Mouse (Mus musculus) left cerebral cortex, postnatal 4 days (tissue): ENCODE results near the gene Orc5. TPM values are rescaled to one million over a fixed set of nuclear protein-coding genes. Genes with fewer than 3 reads are reported as not detected.
"Not testable (repeated sequence)": the region's sequence is repeated elsewhere in the genome, so short reads cannot be mapped to it uniquely, and the experiment has no call there.

Experiments
- DNase-seq: peaks from one replicate; pipeline ENCODE4 v3.0.0-alpha.2; 2022
- intact Hi-C: fragments of 180-260 bp; cut with DNase I; formaldehyde crosslinking; loops from one replicate; pipeline ENCODE4 v1.15.1; 2025
- total RNA-seq, 2 experiments: library from RNA; stranded (reverse); gene quantifications; 2 replicates each; pipeline ENCODE4 v1.2.3; 2021

Gene Orc5
- total RNA-seq, 2 experiments from 2014 or later = 22.7 to 24.4 TPM

- intact Hi-C loops = loop anchor here (10.0 kb wide), 1 partner anchor 682 kb away; no protein-coding TSS in a partner anchor
- no peak for DNase-seq
Observed at GRCm38 (mm10) chr5:22542676-22543075, 7.6 kb downstream of the Orc5 start.

GRCm38 (mm10) chr5:22538996-22539600 is 11.1 kb downstream of the Orc5 start:
- DNase-seq = no peak
- intact Hi-C loops = no loop called here

GRCm38 (mm10) chr5:22536695-22537094 is 13.5 kb downstream of the Orc5 start:
- DNase-seq = no peak
- intact Hi-C loops = no loop called here

- intact Hi-C loops = no loop called here
- DNase-seq = no peak
Observed at GRCm38 (mm10) chr5:22532571-22532970, 17.7 kb downstream of the Orc5 start.

GRCm38 (mm10) chr5:22522612-22523011 is 27.6 kb downstream of the Orc5 start:
- peak; percentile 37 for DNase-seq
- intact Hi-C loops = no loop called here

GRCm38 (mm10) chr5:22519708-22520107 is 30.5 kb downstream of the Orc5 start:
- no peak for DNase-seq
- intact Hi-C loops = loop anchor here (5.0 to 10.0 kb wide), 3 partner anchors 587 to 737 kb away; no protein-coding TSS in a partner anchor

GRCm38 (mm10) chr5:22515745-22516144 is 34.5 kb downstream of the Orc5 start:
- not testable (repeated sequence) for DNase-seq
- intact Hi-C loops = loop anchor here (5.0 to 10.0 kb wide), 3 partner anchors 583 to 733 kb away; no protein-coding TSS in a partner anchor

GRCm38 (mm10) chr5:22514231-22514630 is 36.0 kb downstream of the Orc5 start:
- intact Hi-C loops = loop anchor here (10.0 kb wide), 1 partner anchor 699 kb away; no protein-coding TSS in a partner anchor

GRCm38 (mm10) chr5:22512579-22512978 is 37.6 kb downstream of the Orc5 start:
- intact Hi-C loops = loop anchor here (10.0 kb wide), 1 partner anchor 698 kb away; no protein-coding TSS in a partner anchor

More at GRCm38 (mm10) chr5:22514231-22514630, 36.0 kb downstream of the Orc5 start:
- not testable (repeated sequence) for DNase-seq

GRCm38 (mm10) chr5:22511824-22512223 is 38.4 kb downstream of the Orc5 start:
- intact Hi-C loops = loop anchor here (10.0 kb wide), 1 partner anchor 697 kb away; no protein-coding TSS in a partner anchor
- DNase-seq = no peak

More at GRCm38 (mm10) chr5:22512579-22512978, 37.6 kb downstream of the Orc5 start:
- DNase-seq = not testable (repeated sequence)

- intact Hi-C loops = no loop called here
Observed at GRCm38 (mm10) chr5:22508560-22508959, 41.7 kb downstream of the Orc5 start.

GRCm38 (mm10) chr5:22499437-22499836 is 50.8 kb downstream of the Orc5 start:
- intact Hi-C loops = no loop called here
- no peak for DNase-seq

More at GRCm38 (mm10) chr5:22508560-22508959, 41.7 kb downstream of the Orc5 start:
- no peak for DNase-seq

GRCm38 (mm10) chr5:22491088-22491487 is 59.1 kb downstream of the Orc5 start:
- DNase-seq = no peak
- intact Hi-C loops = no loop called here

GRCm38 (mm10) chr5:22489091-22489490 is 61.1 kb downstream of the Orc5 start:
- DNase-seq = peak; percentile 33
- intact Hi-C loops = no loop called here

GRCm38 (mm10) chr5:22486601-22487206 is 63.5 kb downstream of the Orc5 start:
- intact Hi-C loops = no loop called here
- DNase-seq = peak; percentile 90

GRCm38 (mm10) chr5:22485764-22486163 is 64.5 kb downstream of the Orc5 start:
- intact Hi-C loops = no loop called here
- no peak for DNase-seq

- intact Hi-C loops = no loop called here
- no peak for DNase-seq
Observed at GRCm38 (mm10) chr5:22482567-22482966, 67.7 kb downstream of the Orc5 start.

GRCm38 (mm10) chr5:22472445-22472844 is 77.8 kb downstream of the Orc5 start:
- intact Hi-C loops = loop anchor here (10.0 kb wide), 1 partner anchor 318 kb away; no protein-coding TSS in a partner anchor
- not testable (repeated sequence) for DNase-seq

GRCm38 (mm10) chr5:22471243-22471642 is 79.0 kb downstream of the Orc5 start:
- intact Hi-C loops = loop anchor here (10.0 kb wide), 1 partner anchor 316 kb away; no protein-coding TSS in a partner anchor
- DNase-seq = peak; percentile 28

- peak; percentile 46 for DNase-seq
- intact Hi-C loops = no loop called here
Observed at GRCm38 (mm10) chr5:22452871-22453661, 97.2 kb downstream of the Orc5 start.

GRCm38 (mm10) chr5:22452452-22452851 is 97.8 kb downstream of the Orc5 start:
- intact Hi-C loops = no loop called here
- DNase-seq = no peak
